ENCODE assay signal across 8 mouse cellular contexts in genomic region chr10:120646862-120647311, GRCm38 (mm10).
A peak's percentile ranks its signal among the peaks of the same experiment; 100 is the strongest.
DNase-seq lines count a peak whose midpoint lies in the region; ATAC-seq and TF ChIP-seq lines count a peak whose summit lies in the region.

No protein-coding gene starts in this region.

- no peak overlapping the region for H3K4me3 ChIP-seq in lung, embryonic 14.5 days (ENCODE audit: low read depth, low read length)
- peak overlapping the region; percentile 1 to 5; a peak in 2 of 4 replicates for H3K4me3 ChIP-seq in heart, embryonic 14.5 days (ENCODE audit: control insufficient read depth in 1 of 2, insufficient read depth in 1 of 2, low read depth in 1 of 2, low read length in 2 of 2)
- no peak overlapping the region for H3K4me3 ChIP-seq in liver, embryonic 11.5 days (ENCODE audit: low read depth, low read length)
- H3K4me3 ChIP-seq in neural tube, embryonic 14.5 days (ENCODE audit: low read depth, low read length), result peak overlapping the region; percentile 0; the same call in 1 of the 2 replicates

- no peak overlapping the region for H3K9ac ChIP-seq in lung, embryonic 14.5 days
- 0 out of 2 replicates have a peak overlapping the region, but pooled peaks have one; percentile 2 for H3K9ac ChIP-seq in heart, embryonic 14.5 days (ENCODE audit: low read length)
- no peak overlapping the region for H3K9ac ChIP-seq in liver, embryonic 11.5 days (ENCODE audit: low read depth, low read length)
- no peak overlapping the region for H3K9ac ChIP-seq in neural tube, embryonic 14.5 days (replicated peaks; ENCODE audit: low read depth, low read length)

- H3K4me1 ChIP-seq in lung, embryonic 14.5 days (ENCODE audit: insufficient read depth), result peaks cover 19% of the 10 kb centered on the region; the same call in 1 of the 2 replicates
- H3K4me1 ChIP-seq in heart, embryonic 14.5 days (ENCODE audit: control insufficient read depth in 2 of 2, insufficient read depth in 2 of 2, low read length in 2 of 2), result 0 out of 4 replicates have a peak, but pooled peaks cover 0 to 3% of the 10 kb centered on the region in 2 experiments
- peaks cover 3% of the 10 kb centered on the region; the same call in 1 of the 2 replicates for H3K4me1 ChIP-seq in liver, embryonic 11.5 days (replicated peaks; ENCODE audit: control insufficient read depth, insufficient read depth, low read length)
- no peaks in the 10 kb centered on the region for H3K4me1 ChIP-seq in neural tube, embryonic 14.5 days (ENCODE audit: control insufficient read depth, insufficient read depth, low read length)

- peak overlapping the region; percentile 48 for H3K4me2 ChIP-seq in lung, embryonic 14.5 days
- peak overlapping the region; percentile 51 for H3K4me2 ChIP-seq in heart, embryonic 14.5 days (ENCODE audit: low read length)
- peak overlapping the region; percentile 46 for H3K4me2 ChIP-seq in liver, embryonic 11.5 days
- peak overlapping the region; percentile 35; the same call in 1 of the 2 replicates for H3K4me2 ChIP-seq in neural tube, embryonic 14.5 days (ENCODE audit: low read depth, low read length)

- peak overlapping the region; percentile 19; the same call in 1 of the 2 replicates for H3K27ac ChIP-seq in lung, embryonic 14.5 days (ENCODE audit: low read depth)
- H3K27ac ChIP-seq in heart, embryonic 14.5 days (replicated peaks in 1 of 2; ENCODE audit: control insufficient read depth in 1 of 2, insufficient read depth in 1 of 2, low read depth in 2 of 2, low read length in 2 of 2), result no peak overlapping the region
- no peak overlapping the region for H3K27ac ChIP-seq in liver, embryonic 11.5 days (ENCODE audit: low read depth, low read length)
- H3K27ac ChIP-seq in neural tube, embryonic 14.5 days (ENCODE audit: low read depth, low read length), result no peak overlapping the region

- no peaks in the 10 kb centered on the region for H3K36me3 ChIP-seq in lung, embryonic 14.5 days (ENCODE audit: insufficient read depth)
- H3K36me3 ChIP-seq in heart, embryonic 14.5 days (ENCODE audit: control insufficient read depth, insufficient read depth, low read length), result no peaks in the 10 kb centered on the region
- no peaks in the 10 kb centered on the region for H3K36me3 ChIP-seq in liver, embryonic 11.5 days (ENCODE audit: control insufficient read depth, insufficient read depth, low read length)
- no peaks in the 10 kb centered on the region for H3K36me3 ChIP-seq in neural tube, embryonic 14.5 days (ENCODE audit: control insufficient read depth, insufficient read depth, low read length)

- 5% methylated on average over 14 of the region's 14 CpGs for WGBS in lung, embryonic 14.5 days
- WGBS in heart, embryonic 14.5 days, result 4% methylated on average over 14 of the region's 14 CpGs
- WGBS in liver, embryonic 11.5 days, result 17% methylated on average over 14 of the region's 14 CpGs
- WGBS in neural tube, embryonic 14.5 days, result 3% methylated on average over 14 of the region's 14 CpGs

- H3K9me3 ChIP-seq in lung, embryonic 14.5 days (ENCODE audit: low read depth, low read length), result 0 out of 2 replicates have a peak, but pooled peaks cover 6% of the 10 kb centered on the region
- no peaks in the 10 kb centered on the region for H3K9me3 ChIP-seq in heart, embryonic 14.5 days (ENCODE audit: control insufficient read depth, low read length)
- no peaks in the 10 kb centered on the region for H3K9me3 ChIP-seq in liver, embryonic 11.5 days (ENCODE audit: control insufficient read depth, low read length)
- H3K9me3 ChIP-seq in neural tube, embryonic 14.5 days (ENCODE audit: control insufficient read depth, low read length), result no peaks in the 10 kb centered on the region

- peak; percentile 84 for DNase-seq in lung, embryonic 14.5 days
- no peak for DNase-seq in lung, adult 18-20 months
- DNase-seq in cerebellum, postnatal 14 days, result peak; percentile 75 to 77
- no peak for DNase-seq in liver, embryonic 11.5 days (ENCODE audit: low spot score)
- no peak for DNase-seq in B cell, adult 2 months
- DNase-seq in spleen, adult 12 weeks (ENCODE audit: low spot score), result no peak

- peak; percentile 71 for ATAC-seq in lung, embryonic 14.5 days (ENCODE audit: insufficient read depth)
- ATAC-seq in heart, embryonic 14.5 days (ENCODE audit: insufficient number of reproducible peaks, insufficient read depth, low FRiP score, low read depth), result no peak
- ATAC-seq in liver, embryonic 11.5 days (replicated peaks; ENCODE audit: low FRiP score), result no peak
- ATAC-seq in neural tube, embryonic 14.5 days (ENCODE audit: low read depth), result peak; percentile 65; the same call in 1 of the 2 replicates

- no peaks in the 10 kb centered on the region for H3K27me3 ChIP-seq in lung, embryonic 14.5 days (ENCODE audit: insufficient read depth, low read length)
- no peaks in the 10 kb centered on the region for H3K27me3 ChIP-seq in heart, embryonic 14.5 days (ENCODE audit: control insufficient read depth, insufficient read depth, low read length)
- no peaks in the 10 kb centered on the region for H3K27me3 ChIP-seq in liver, embryonic 11.5 days (replicated peaks; ENCODE audit: control insufficient read depth, insufficient read depth, low read length)
- no peaks in the 10 kb centered on the region for H3K27me3 ChIP-seq in neural tube, embryonic 14.5 days (ENCODE audit: control insufficient read depth, insufficient read depth, low read length)

- TF ChIP-seq CTCF in lung, embryonic 14.5 days (IDR thresholded peaks at IDR 0.05; ENCODE audit: low read depth), result no peak

Comparison
In these comparisons a context has a peak if more than half of its experiments do, and no peak if none do; other contexts are left out.
1. DNase-seq: peak in lung, embryonic 14.5 days (single experiment) and cerebellum, postnatal 14 days (2 of 2); none in lung, adult 18-20 months (0 of 2), liver, embryonic 11.5 days (single experiment), B cell, adult 2 months (0 of 2) and spleen, adult 12 weeks (single experiment).
2. ATAC-seq: peak in lung, embryonic 14.5 days (single experiment) and neural tube, embryonic 14.5 days (single experiment); none in heart, embryonic 14.5 days (single experiment) and liver, embryonic 11.5 days (single experiment).
3. H3K4me3 ChIP-seq: peak in heart, embryonic 14.5 days (2 of 2) and neural tube, embryonic 14.5 days (single experiment); none in lung, embryonic 14.5 days (single experiment) and liver, embryonic 11.5 days (single experiment).
4. Peak in every context shown above with its lines, with median percentiles within 50 percentile points of each other: H3K4me2 ChIP-seq.